Mouse (Mus musculus) hindbrain, postnatal 0 days (tissue): ENCODE measurements at regions not wholly inside any gene's neighbourhood (a gene's known extent, or its start where the extent isn't known, plus 50 kb on each side); places are given as distances from the start of the nearest gene placed in this dataset.
"Not testable (repeated sequence)": the region's sequence is repeated elsewhere in the genome, so short reads cannot be mapped to it uniquely, and the experiment has no call there.

Experiments
- ATAC-seq: fragments of 200-750 bp; cut with Nextera tagmentation; 2 replicates; pipeline ENCODE4 v1.8.0; 2017; ENCODE audit warnings: mild to moderate bottlenecking, moderate TSS enrichment, moderate library complexity
- DNase-seq: peaks from one replicate; pipeline ENCODE4 v3.0.0-alpha.2; 2015; ENCODE audit warnings: low spot score
- H3K27ac ChIP-seq: fragments of 300-500 bp; sonication (generic); 2 replicates; pipeline ENCODE4 v1.5.1; 2014; ENCODE audit warnings: mild to moderate bottlenecking
- H3K27me3 ChIP-seq: fragments of 300-500 bp; sonication (generic); 2 replicates; pipeline ENCODE4 v1.6.1; 2014; ENCODE audit warnings: low read length, mixed read lengths; ENCODE audit not compliant: insufficient read depth
- H3K36me3 ChIP-seq: fragments of 300-500 bp; sonication (generic); 2 replicates; pipeline ENCODE4 v1.6.1; 2014; ENCODE audit warnings: low read length, mixed read lengths; ENCODE audit not compliant: insufficient read depth
- H3K4me1 ChIP-seq: fragments of 300-500 bp; sonication (generic); 2 replicates; pipeline ENCODE4 v1.6.1; 2014; ENCODE audit warnings: antibody characterized with exemption, low read length, mixed read lengths; ENCODE audit not compliant: insufficient read depth
- H3K4me2 ChIP-seq: fragments of 300-500 bp; sonication (generic); 2 replicates; pipeline ENCODE4 v1.6.1; 2014; ENCODE audit warnings: low read depth, mild to moderate bottlenecking, low read length, moderate library complexity, mixed read lengths
- H3K4me3 ChIP-seq: fragments of 300-500 bp; sonication (generic); 2 replicates; pipeline ENCODE4 v1.5.1; 2014; ENCODE audit warnings: low read length
- H3K9ac ChIP-seq: fragments of 300-500 bp; sonication (generic); replicated peaks from 2 replicates; pipeline ENCODE4 v1.6.1; 2014; ENCODE audit warnings: mild to moderate bottlenecking, low read length, moderate library complexity, mixed read lengths
- H3K9me3 ChIP-seq: fragments of 300-500 bp; sonication (generic); 2 replicates; pipeline ENCODE4 v1.6.1; 2016; ENCODE audit warnings: low read length, mixed read lengths
- CTCF ChIP-seq: IDR thresholded peaks from 2 replicates; pipeline ENCODE4 v1.5.1; 2016; ENCODE audit warnings: antibody characterized with exemption, control low read depth, low read depth
- WGBS: fragments of 180-500 bp; shearing (Covaris S2); extraction: QIAGEN DNeasy Blood & Tissue Kit; methylation state at CpG from one replicate; pipeline ENCODE4 v1.1.7; 2014; 5-methylcytosine and 5-hydroxymethylcytosine counted together

GRCm38 (mm10) chrX:75734628-75735302 is 140.2 kb downstream of the Pls3 start:
- ATAC-seq, H3K36me3 ChIP-seq, H3K9ac ChIP-seq, H3K9me3 ChIP-seq, H3K27me3 ChIP-seq, H3K4me1 ChIP-seq, H3K27ac ChIP-seq, H3K4me3 ChIP-seq, H3K4me2 ChIP-seq: not testable (repeated sequence)
- peak; percentile 27 for DNase-seq
- 45% methylated on average over 10 of the region's 13 CpGs for WGBS
- peak; percentile 40 for TF ChIP-seq CTCF

DNA sequence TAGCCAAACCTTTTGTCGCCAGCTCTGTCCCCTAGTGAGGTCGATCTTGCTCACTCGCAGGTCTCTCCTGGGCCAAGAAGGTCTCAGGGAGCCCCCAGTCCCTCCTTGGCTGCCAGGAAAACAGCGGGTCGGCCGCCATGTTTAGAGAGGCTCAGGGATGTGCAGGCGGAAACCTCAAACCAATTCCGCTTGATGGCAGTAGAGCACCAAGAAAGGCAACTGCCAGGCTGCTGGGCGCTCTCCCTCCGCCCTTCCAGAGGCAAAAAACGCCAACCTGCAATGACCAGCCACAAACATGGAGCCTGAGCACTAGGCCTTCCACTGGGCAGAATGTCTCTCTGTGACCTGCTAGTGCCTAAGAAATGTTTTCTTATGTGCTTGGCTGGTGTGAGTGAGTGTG is 141.3 kb downstream of the Pls3 start:
- not testable (repeated sequence) for H3K4me1 ChIP-seq, ATAC-seq, H3K9ac ChIP-seq, H3K4me3 ChIP-seq, H3K4me2 ChIP-seq, H3K27me3 ChIP-seq, H3K9me3 ChIP-seq, H3K36me3 ChIP-seq, H3K27ac ChIP-seq
- WGBS: 45% methylated on average over 11 of the region's 11 CpGs
- DNase-seq: peak; percentile 35
- peak; percentile 48 for TF ChIP-seq CTCF

DNA sequence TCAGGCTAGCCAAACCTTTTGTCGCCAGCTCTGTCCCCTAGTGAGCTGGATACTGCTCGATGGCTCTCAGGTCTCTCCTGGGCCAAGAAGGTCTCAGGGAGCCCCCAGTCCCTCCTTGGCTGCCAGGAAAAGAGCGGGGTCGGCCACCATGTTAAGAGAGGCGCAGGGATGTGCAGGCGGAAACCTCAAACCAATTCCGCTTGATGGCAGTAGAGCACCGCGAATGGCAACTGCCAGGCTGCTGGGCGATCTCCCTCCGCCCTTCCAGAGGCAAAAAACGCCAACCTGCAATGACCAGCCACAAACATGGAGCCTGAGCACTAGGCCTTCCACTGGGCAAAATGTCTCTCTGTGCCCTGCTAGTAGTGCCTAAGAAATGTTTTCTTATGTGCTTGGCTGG is 145.2 kb downstream of the Pls3 start:
- H3K4me3 ChIP-seq, H3K27me3 ChIP-seq, H3K4me2 ChIP-seq, H3K27ac ChIP-seq, ATAC-seq, H3K9me3 ChIP-seq, DNase-seq, H3K4me1 ChIP-seq, H3K36me3 ChIP-seq, H3K9ac ChIP-seq: not testable (repeated sequence)
- 39% methylated on average over 11 of the region's 12 CpGs for WGBS

- ATAC-seq (0 out of 2 replicates have a peak, but pooled peaks have one; percentile 49), DNase-seq (peak; percentile 58)
- TF ChIP-seq CTCF: peak; percentile 56
- no peaks in the 10 kb centered on the region for H3K36me3 ChIP-seq
- no peak overlapping the region for H3K4me2 ChIP-seq
- H3K4me3 ChIP-seq: no peak overlapping the region
- no peak overlapping the region for H3K9ac ChIP-seq
- no peak overlapping the region for H3K27ac ChIP-seq
- no peaks in the 10 kb centered on the region for H3K27me3 ChIP-seq
- no peaks in the 10 kb centered on the region for H3K9me3 ChIP-seq
- H3K4me1 ChIP-seq: no peaks in the 10 kb centered on the region
- 56% methylated on average over 4 of the region's 4 CpGs for WGBS
Measured at GRCm38 (mm10) chrX:75728507-75728906, 146.5 kb downstream of the Pls3 start.

GRCm38 (mm10) chrX:75723542-75723941 is 145.5 kb upstream of the Rab39b start:
- not testable (repeated sequence) for H3K27me3 ChIP-seq, H3K4me1 ChIP-seq, H3K4me2 ChIP-seq, H3K9ac ChIP-seq, DNase-seq, H3K4me3 ChIP-seq, ATAC-seq, H3K9me3 ChIP-seq, H3K27ac ChIP-seq, H3K36me3 ChIP-seq
- 54% methylated on average over 33 of the region's 39 CpGs for WGBS

DNA sequence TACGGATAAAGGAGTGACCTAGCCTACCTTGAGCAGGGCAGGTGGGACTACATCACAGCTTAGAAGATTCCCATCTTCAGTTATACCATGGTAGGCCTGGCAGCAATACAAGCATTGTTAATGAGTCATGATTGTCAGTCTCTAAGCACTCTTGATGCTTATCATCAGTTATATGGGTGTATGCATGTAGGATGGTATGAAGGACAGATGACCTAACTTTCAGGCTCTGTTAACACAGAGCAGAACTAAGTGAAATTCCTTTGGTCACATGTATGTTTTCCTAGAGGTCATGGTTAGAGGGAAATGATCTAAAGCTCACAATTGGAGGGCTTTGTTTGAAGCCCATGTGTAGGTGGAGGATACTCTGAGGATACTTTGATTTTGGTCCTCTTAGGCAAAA is 121.9 kb upstream of the Rab39b start:
- no peaks in the 10 kb centered on the region for H3K27me3 ChIP-seq
- H3K4me2 ChIP-seq: no peak overlapping the region
- TF ChIP-seq CTCF: no peak
- ATAC-seq (no peak), DNase-seq (no peak)
- no peak overlapping the region for H3K9ac ChIP-seq
- H3K36me3 ChIP-seq: no peaks in the 10 kb centered on the region
- no peak overlapping the region for H3K4me3 ChIP-seq
- no peak overlapping the region for H3K27ac ChIP-seq
- 25% methylated on average over 1 of the region's 1 CpGs for WGBS
- no peaks in the 10 kb centered on the region for H3K4me1 ChIP-seq
- H3K9me3 ChIP-seq: 0 out of 2 replicates have a peak, but pooled peaks cover 3% of the 10 kb centered on the region

GRCm38 (mm10) chrX:75675271-75675670 is 97.2 kb upstream of the Rab39b start:
- DNase-seq, H3K36me3 ChIP-seq, H3K27ac ChIP-seq, H3K4me1 ChIP-seq, H3K27me3 ChIP-seq, H3K4me3 ChIP-seq, ATAC-seq, H3K9ac ChIP-seq, H3K9me3 ChIP-seq, H3K4me2 ChIP-seq: not testable (repeated sequence)
- 97% methylated on average over 8 of the region's 8 CpGs for WGBS
